Mouse (Mus musculus): Measurements from ENCODE around the gene Esyt3.

Esyt3 gene

DNA sequence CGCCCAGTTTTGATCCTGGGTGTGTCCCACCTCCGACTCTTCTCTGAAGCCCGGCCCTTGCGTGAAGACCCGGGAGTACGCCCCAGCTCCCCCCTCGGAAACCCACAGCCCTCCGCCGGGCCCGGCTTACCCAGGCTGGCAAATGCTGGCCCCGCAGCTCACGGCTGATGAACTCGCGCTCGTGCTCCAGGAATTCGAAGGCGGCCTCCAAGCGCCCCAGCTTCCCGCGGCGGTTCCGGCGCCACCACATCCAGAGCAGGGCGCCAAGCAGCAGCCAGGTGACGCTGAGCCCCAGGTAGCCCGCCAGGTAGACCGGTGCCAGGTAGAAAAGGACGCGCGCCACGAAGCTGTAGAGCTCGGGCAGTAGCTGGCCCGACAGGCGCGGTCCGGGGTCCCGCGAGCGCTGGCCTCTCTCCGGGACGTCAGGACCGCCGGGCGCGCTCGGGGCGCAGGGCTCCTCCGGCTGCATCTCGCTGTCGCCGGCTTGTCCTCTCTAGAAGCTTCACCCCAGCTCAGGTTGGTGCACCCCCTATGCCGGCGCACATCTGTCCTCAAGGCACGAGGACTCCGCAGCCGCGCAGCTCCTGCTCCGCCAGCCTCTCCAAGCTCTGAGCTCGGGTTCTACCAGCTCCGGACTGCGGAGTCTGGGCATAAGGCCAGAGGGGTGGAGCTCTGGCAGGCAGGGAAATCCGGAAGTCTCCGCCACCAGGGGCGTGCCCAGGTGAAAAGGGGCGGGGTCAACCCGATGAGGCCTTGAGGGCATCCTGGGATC, at the start of gene Esyt3:
Esyt3 (minus strand) TSS at position 637 of the 772 bp plus-strand sequence.
- DNase-seq: peak; percentile 64

DNA sequence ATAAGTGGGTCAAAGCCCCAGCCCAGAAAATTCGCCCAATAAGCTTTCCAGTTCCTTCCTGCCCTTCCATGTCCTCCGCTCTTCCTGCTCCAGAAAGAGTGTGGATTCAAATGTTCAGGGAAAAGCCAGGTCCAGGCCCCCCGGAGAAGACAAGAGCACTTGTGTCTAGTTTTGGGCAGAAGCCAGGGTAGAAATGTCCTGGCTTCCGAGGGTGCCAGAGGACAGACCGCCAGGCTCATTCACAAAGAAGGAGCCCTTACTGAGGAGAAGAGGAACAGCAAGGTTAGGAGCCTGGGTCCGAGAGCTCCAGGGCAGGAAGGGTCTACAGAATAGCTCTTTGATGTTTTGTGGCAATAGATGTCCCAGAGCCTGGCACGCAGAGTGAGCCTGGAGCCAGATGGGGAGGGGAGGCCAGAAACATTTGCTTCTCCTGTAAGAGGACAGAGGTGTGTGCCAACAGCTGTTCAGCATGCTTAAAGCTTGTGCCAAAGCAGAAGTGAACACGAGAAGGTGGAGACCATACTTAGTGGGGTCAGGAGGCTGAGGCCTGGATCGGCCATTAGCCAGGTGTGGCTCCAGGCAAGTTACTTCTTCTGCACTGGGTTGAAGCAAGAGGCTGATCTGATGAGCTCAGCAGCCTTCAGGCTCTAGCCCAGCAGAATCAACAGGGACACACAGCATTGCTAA, 43.1 kb upstream of the Esyt3 start:
- no peak for DNase-seq

DNA sequence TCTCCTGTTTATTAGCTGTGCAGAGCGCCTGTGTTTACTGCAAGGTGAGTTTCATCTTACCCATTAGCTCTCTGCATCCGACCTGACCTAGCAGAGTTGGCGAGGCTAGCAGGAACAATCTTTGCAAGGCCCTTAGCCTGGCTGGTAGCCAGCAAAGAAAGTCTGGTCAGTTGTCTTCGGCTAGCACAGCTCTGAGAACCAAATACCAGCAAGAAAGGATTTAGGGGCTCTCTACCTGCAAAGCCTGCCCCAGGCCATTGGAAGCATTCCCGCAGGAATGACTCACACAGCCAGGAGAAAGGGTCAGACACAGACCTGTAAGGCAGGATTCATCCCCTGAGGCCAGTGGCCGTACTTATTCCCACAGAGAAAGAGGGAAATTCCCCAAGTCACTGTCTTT, 42.4 kb upstream of the Esyt3 start:
- no peak for DNase-seq

DNA sequence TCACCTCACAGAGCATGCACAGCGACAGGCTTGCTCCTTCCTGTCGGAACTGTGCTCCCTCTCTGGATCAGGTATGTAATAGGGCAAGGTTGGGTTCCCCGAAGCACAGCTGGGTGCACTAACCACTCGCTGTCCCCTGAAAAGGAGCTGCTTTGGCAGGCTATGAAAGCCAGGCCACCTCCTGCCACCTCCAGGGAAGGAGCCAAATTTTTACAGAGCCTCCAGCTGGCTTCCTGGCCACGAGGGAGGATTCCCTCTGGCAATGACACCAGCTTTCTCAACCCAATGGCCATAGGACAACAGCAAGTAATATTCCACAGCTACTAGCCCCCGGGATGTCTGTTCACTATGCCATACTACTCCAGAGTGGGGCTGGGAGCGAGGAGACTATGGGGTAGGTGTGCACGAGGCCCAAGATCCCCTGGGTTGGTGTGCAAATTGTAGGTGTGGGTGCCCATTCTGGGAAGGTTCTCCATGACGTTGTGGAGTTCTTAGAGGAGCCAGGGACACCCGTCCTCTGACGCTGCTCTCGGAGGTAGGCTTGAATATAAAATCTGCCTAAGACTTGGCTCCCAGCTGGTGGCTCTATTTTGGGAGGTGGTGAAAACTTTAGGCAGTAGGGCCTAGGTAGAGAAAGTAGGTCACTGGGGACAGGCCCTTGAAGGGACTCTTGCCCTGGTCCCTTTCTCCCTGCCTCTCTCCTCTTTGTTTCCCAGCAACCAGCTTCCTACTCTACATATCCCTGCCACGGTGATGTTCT, 38.9 kb upstream of the Esyt3 start:
- no peak for DNase-seq

DNA sequence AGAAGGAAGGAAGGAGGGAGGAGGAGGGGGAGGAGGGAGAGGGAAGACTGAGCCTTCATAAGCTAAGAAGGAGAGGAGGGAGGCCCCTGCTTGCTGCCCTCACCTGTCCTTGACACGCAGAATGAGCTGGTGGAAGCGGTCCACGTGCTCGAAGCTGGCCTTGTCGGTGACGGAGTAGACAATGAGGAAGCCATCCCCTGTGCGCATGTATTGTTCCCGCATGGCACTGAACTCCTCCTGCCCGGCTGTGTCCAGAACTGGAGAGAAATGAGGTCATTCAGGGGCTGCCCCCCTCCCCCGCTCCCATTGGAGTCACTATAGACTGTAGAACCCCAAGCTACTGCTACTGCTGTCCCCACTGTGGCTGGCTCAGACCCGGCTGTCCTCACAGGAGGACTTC, 36.0 kb upstream of the Esyt3 start:
- DNase-seq: peak; percentile 69

DNA sequence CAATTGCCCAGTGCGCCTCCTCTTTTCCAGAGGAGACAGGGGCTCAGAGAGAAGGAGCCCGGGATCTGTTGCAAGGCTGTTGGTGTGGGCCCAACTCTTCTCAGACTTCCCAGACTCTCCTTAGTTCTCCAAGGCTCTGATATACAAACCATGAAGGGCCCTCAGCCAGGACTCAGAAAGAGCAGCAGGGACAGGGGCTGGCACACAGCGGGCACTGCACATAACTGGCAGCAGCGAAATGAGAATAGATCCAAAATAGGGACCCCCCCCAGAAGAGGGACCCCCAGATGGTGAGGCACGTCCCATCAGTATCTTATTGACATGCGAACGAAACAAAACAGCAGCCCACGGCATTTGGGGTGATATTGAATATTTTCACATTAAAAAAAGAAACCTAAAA, 34.8 kb upstream of the Esyt3 start:
- DNase-seq: no peak

DNA sequence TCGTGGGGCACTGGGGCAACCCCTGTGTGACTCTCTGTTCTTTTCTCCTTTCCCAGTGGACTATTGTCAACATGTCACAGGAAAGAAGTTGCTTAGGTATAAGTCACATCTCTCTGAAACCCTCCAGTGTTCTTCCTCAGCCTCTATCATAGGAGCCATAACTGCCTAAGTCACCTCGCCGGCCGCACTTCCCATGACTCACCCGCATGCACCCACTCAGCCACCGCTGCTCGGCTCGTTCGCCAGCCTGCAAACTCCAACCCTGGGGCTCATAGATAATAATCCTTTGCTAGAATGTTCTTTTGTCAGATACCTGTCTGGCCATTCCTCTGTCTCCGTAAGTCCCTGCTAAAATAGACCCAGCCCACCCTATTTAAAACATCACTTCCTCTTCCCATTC, 33.2 kb upstream of the Esyt3 start:
- no peak for DNase-seq

DNA sequence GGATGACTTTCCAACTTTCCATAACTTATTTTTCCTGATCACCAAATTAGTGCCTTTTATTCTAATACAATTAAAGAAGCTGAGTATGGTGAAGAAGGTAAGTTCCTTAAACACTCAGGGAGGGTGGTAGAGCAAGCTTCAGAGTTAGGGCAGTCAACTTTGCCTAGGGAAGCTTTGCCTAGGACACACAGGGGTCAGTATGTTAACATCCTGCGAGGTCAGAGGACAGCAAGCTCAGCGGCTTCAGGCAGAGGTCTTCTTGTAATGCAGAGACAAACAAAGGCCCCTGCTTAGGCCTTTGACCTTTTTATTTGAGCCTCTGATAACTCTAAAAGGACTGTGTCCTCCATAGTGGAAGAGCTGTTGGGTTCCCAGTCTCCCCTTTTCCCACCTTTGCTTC, 32.4 kb upstream of the Esyt3 start:
- DNase-seq: no peak

DNA sequence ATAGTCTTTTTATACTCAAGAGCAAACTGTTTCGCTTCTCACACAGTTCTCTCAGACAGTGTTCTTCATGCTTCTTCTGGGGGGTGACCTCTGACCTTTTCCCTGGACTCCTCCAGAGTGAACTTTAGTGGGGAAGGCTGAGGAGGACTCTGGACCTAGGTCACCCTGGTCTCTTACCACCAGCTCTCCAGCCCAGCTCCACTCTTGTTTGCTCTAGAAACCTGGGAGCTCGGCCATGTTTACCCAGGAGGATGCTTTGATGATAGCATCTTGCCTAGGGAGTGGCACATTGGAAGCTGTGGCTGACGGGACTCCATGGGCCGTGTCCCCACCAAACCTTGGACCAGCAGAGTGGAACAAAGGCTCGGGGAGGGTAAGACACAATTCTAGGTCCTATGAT, 31.8 kb upstream of the Esyt3 start:
- no peak for DNase-seq

DNA sequence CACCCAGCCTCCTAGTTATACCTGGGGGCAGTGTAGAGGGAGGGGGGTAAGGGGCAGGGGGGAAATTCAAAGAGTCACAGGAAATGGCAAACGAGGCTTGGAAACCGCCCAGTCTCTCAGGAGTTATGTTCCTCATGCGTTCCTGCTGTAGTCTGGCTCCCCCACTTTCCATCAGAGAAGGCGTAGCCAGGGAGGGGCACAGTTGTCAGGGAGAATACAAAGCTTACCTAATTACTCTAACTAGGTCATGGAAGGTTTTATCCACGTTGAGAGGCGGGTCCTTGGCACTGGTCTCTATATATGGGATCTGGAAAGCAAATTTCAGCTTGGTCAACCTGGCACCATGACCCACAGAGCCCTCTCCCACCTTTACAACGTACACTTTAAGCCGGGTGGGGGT, 31.1 kb upstream of the Esyt3 start:
- peak; percentile 56 for DNase-seq

DNA sequence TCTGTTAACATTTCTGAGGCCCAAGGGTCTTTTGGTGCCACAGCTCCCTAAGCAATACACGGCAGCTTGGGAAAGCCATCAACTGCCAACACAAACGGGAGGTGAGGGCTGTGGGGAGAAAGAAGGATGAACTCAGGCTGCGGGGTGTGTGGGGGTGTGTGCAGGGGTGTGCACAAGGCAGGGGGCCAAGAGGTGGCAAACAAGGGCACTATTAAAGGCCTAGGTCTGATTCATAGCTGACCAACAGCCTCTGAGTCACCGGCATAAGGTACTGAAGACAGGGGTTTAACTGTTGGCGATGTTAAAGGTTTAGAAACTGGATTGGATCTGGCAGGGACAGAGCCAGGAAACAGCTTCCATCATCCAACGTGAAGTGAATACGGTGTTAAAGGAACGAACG, 30.5 kb upstream of the Esyt3 start:
- DNase-seq: no peak

DNA sequence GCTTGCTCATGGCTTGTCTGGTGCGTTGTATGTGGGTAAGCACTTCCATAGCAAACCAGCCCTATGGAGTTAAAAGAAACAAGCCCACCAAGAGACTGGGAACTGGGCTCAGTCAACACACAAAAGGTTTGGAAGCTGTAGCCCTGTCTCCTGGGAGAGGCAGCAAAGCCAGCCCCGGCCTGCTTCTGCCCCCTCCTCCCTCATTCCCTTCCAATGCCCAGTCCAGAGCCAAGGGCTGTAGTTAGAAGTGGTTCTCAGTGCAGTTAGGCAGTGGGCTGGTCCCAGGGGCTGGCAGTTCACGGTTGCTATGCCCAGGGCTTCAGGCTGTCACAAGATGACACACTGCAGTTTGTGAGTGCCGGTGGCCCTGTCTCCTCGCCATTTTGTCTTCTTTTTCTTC, 29.7 kb upstream of the Esyt3 start:
- no peak for DNase-seq

DNA sequence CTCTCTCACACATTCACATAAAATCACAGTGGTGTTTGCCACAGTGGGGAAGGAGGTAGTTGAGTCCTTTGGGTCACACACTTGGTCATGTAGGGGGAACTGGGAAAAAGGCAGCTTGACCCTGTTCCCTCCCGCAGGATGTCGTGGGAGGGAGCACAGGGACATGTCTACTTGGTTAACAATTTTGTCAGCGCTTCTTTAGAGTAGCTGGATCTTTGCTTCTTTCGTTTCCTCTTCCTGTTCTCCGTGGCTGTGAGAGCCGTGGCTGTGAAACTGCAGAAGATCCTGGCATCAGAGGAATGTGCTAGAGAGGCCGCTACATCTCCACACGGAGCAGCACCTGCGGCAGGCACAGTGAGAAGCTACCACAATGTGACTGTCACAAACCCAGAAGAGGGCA, 24.2 kb upstream of the Esyt3 start:
- DNase-seq: no peak

DNA sequence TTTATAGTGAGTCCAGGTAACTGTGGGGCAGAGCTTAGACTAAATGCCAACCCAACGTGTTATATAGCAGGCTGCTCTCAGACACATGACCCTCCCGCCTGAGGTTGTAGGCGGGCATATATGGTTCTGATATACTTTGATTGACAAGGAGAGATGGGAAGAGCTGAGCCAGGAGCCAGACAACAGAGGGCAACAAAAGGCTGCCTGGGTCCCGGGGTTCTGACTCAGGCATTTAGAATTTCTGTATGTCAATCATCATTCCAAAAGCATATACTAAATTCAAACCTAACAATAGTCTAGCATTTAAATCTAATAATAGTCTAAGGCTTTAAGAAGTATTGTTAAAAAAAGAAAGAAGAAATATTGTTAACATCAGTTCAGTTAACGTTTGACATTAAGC, 20.8 kb upstream of the Esyt3 start:
- DNase-seq: no peak

DNA sequence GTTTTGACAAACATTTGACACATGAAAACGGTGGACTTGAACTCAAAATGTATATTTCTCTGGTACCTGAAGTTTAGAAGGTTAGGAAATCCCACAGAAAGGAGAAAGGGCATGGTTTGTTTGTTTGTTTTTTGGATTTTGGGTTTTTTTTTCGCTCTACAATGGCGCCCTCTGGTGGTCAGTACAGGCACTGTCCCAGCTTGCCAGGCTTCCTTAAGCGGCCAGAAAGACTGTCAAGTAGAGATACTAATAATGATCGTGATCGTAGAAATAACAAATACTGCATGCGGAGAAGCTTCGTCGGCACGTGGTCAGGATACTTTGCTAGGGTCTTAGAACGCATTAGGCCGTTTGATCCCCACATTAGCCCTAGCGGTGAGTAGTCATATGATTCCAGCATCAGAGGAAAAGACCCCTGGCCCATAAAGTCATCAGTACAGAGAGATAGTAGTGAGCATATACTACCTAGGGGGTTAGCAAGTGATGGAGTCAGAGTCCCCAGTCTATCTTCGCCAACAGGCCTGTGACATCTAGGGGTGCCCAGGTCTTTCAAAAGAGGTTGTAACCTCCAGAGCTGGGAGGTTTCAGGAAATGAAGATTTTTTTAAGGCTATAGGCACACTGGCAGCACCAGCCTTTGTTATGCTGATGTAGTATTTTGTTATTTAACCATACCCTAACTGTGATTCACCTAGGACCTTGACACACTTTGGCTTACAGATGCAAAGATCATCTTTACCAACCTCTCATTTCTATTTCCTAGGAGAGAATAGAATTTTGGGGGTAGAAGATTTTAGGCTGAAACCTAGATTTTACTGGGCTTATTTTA, 18.4 kb upstream of the Esyt3 start:
- DNase-seq: peak; percentile 62

DNA sequence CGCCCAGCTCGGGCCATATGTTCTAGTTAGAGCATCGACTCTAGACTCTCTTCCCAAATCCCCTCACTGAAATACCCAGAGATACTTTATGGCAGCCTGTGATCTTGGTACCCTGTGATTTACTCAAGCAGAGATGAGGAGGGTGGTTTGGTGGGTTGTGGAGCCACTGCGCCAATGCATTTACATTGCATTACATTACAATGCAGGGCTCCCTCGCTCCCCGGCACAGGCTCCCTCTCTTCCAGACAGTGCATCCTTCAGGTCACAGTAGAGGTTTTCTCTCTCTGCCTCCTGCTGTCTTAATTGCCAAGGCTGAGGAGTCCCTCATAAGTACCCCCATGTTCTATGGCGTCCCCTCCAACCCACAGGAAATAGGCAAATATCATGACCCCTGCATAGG, 10.1 kb upstream of the Esyt3 start:
- no peak for DNase-seq

DNA sequence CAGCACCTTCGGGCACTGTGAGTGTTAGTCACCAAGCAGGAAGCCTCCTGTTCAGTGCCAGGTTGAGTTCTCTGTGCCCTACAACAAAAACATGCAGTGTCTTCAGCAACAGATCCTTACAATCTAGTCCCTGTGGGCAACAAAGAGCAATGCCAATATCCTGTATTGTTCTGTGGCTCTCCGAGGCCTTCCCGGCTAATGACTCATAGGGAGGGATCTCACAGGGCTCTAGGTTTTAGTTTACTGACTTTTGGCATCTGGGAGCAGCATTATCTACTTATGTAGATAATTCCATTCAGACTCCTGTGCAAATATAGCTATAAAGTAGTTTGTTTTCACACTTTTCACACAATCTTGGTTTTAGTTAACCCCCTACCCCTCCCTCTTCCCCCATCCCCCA, 7.5 kb upstream of the Esyt3 start:
- DNase-seq: no peak

DNA sequence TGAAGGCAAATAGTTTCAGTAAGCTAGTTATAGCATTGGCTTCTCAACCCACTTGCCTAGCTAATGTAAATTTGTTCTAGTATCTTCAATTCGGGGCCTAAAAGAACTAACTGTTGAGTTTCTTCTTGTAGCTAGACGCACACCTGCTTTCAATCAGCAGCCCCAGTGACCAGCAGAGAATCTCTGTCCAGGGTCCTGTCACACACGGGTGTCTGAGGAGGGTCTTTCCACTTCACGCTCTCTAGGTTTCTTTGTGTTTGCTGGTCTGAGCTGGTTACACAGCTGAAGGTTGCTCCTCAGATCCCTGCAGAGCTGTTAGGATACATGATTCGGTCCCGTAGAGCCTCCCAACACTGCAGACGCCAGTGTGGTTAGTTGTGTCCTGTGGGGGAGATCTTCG, 4.7 kb upstream of the Esyt3 start:
- no peak for DNase-seq

DNA sequence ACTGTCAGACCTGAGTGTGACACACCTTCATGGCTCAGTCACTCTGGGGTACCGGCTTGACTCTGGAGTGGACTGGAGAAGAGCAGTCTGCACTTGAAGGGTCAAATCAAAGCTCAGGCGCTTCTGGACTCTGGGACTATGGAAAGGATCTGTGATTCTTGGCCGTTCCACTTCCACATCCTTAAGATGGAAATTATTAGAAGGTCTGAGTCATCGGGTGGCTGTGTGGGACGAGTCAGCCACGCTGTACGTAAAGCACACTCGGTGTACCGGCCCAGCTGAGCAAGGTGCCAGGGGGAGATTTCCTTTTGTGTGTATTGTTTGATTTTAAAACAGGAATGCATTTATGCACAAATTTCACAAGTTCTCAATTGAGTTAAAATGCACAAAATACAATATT, 3.6 kb upstream of the Esyt3 start:
- no peak for DNase-seq

DNA sequence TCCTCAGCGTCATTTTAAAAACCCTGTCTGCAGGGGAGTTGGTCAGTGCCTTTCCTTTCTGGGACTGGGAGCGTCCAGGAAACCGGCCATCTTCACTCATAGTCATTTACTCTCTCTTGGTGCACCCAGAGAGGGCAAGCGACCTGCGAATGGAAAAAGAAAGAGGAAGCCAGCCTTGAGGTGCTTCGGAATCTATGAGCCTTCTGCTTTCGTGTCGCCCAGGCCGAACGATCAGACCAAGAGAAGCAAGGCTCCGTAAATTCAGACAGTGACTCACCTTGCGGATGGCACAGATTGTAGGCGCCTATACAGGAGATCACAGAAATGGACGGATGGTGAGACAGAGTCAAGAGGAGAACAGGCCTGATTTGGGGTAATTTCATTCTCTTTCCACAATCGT, 655 bp upstream of the Esyt3 start:
- DNase-seq: no peak

DNA sequence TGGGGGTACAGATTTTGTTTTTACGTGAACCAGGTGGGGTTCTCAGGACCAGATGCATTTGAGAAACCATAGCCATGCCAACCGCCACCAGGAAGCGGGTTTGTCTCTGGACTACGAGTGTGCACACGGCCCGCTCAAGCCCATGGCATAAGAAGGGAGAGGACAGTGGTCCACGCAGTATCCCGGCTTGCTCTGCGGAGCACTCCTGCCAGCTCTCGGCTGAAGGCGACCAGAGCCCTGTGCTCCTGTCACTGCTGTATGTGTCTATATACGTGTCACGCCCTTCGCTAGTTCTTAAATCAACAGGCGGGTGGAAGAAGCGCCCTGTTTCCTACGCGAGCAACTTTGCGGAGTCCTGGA, 816 bp downstream of the Esyt3 start:
- peak; percentile 61 for DNase-seq

DNA sequence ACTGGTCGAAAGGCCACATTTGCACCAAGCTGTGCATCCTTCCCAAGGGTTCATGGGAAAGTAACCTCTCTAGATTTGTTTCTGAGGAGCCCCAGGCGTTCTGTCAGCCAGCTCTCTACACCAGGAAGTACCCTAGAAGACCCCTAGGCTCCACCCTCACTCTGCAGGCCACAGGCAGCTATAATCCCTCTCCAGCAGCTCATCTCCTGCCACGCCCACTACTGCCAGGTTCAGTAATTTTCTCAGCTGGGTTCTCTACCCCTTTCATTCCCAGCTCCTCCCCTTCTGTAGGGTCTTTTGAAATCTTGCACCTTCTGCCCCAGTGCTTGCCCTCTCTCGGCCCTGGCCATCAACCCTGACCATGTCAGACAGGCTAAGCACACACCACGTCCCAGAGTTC, 2.4 kb downstream of the Esyt3 start:
- DNase-seq: peak; percentile 39

DNA sequence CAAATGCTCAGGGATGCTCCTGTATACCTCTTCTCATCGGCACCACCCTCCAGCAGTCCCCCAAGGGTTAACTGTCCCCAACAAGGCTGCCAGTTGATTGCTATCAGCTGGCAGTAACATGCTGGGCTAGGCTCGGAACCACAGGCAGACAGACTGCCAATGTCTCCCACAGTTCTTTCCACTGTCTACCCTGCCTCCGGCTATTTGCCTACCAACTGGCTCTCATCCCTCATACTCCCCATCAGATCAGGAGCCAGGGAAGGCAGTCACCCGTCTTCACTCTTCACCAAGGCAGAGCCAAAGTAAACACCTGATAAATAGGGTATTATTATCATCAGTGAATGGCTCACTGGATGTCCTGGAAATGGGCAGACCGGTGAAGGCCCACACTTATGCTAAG, 3.6 kb downstream of the Esyt3 start:
- DNase-seq: no peak

Data from retina, postnatal 1 day (tissue).